ENCODE assay signal across 11 mouse cellular contexts in the genomic region with DNA sequence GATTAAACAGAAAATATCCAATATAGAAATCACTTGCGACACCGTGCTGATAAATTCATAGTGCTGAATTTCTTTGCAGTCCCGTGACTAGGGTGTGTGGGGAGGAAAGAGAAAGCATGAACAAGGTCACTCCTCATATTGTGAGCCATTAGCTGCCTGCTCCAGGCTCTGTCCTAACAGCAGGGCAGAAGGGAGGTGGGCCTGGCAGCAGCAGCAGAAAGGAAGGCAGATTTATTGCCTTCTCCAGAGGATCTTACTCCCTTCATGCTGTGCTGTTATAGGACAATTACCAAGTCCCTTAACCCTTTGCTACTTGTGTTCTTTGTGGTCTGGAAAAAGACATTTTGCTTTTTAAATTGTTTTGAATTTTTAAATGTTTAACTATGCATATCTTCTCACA.
A peak's percentile ranks its signal among the peaks of the same experiment; 100 is the strongest.
DNase-seq lines count a peak whose midpoint lies in the region; ATAC-seq and TF ChIP-seq lines count a peak whose summit lies in the region.
"Had no signal": no experiment of that assay in that cellular context is flagged by ENCODE, and none has a peak within 500 bp of the region (broad histone marks: within the 10 kb centered on the region; RNA-seq: fewer than 3 reads in every experiment).

No protein-coding gene starts in this region.

- WGBS in kidney, embryonic 15.5 days = 26% methylated on average over 3 of the region's 3 CpGs
- WGBS in hindbrain, embryonic 12.5 days = 59% methylated on average over 3 of the region's 3 CpGs
- WGBS in neural tube, embryonic 11.5 days = 20% methylated on average over 3 of the region's 3 CpGs
- 81% methylated on average over 3 of the region's 3 CpGs for WGBS in thymus, adult 2 months

- H3K4me1 ChIP-seq in kidney, embryonic 15.5 days = peaks cover 8% of the 10 kb centered on the region; the same call in 1 of the 2 replicates
- H3K4me1 ChIP-seq in hindbrain, embryonic 12.5 days = peaks cover 9% of the 10 kb centered on the region; the same call in 1 of the 2 replicates
- H3K4me1 ChIP-seq in neural tube, embryonic 11.5 days (ENCODE audit: control insufficient read depth, insufficient read depth, low read length) = peaks cover 12% of the 10 kb centered on the region
- no peaks in the 10 kb centered on the region for H3K4me1 ChIP-seq in thymus, adult 2 months (replicated peaks; ENCODE audit: control insufficient read depth, insufficient read depth, low read length)

- TF ChIP-seq CTCF in thymus, adult 2 months (IDR thresholded peaks at IDR 0.05; ENCODE audit: borderline replicate concordance, control insufficient read depth, extremely low read depth, insufficient read depth, low read length, poor library complexity) = no peak

- peak; percentile 94 for ATAC-seq in kidney, embryonic 15.5 days (replicated peaks; ENCODE audit: low FRiP score)
- ATAC-seq in hindbrain, embryonic 12.5 days (ENCODE audit: low FRiP score) = peak; percentile 78
- peak; percentile 94 for ATAC-seq in neural tube, embryonic 11.5 days (ENCODE audit: insufficient read depth, low FRiP score, low TSS enrichment)
- ATAC-seq: activated CD4-positive, CD25-positive, alpha-beta regulatory T cell, adult 4 months had no signal

- H3K9ac ChIP-seq in kidney, embryonic 15.5 days = no peak overlapping the region
- H3K9ac ChIP-seq in hindbrain, embryonic 12.5 days = no peak overlapping the region
- no peak overlapping the region for H3K9ac ChIP-seq in neural tube, embryonic 11.5 days (ENCODE audit: low read length)

- H3K9me3 ChIP-seq in kidney, embryonic 15.5 days (replicated peaks) = no peaks in the 10 kb centered on the region
- no peaks in the 10 kb centered on the region for H3K9me3 ChIP-seq in hindbrain, embryonic 12.5 days (replicated peaks)
- H3K9me3 ChIP-seq in neural tube, embryonic 11.5 days (ENCODE audit: control insufficient read depth, low read length) = no peaks in the 10 kb centered on the region

- no peak for TF ChIP-seq POLR2A in thymus, adult 2 months (IDR thresholded peaks at IDR 0.05; ENCODE audit: control insufficient read depth, extremely low read depth, insufficient read depth, low read length, poor library complexity)

- peak; percentile 4 for DNase-seq in adrenal gland, adult 2 months
- DNase-seq in adrenal gland, adult 8-10 months = no peak
- no peak for DNase-seq in kidney, postnatal 25 days
- peak; percentile 52 for DNase-seq in neural tube, embryonic 11.5 days (ENCODE audit: low spot score)
- no peak for DNase-seq in thymus, adult 2 months
- DNase-seq in thymus, postnatal 25 days = no peak
- DNase-seq: heart, postnatal 36 days had no signal

- H3K36me3 ChIP-seq in kidney, embryonic 15.5 days = no peaks in the 10 kb centered on the region
- no peaks in the 10 kb centered on the region for H3K36me3 ChIP-seq in hindbrain, embryonic 12.5 days
- no peaks in the 10 kb centered on the region for H3K36me3 ChIP-seq in neural tube, embryonic 11.5 days (ENCODE audit: control insufficient read depth, insufficient read depth, low read length)
- no peaks in the 10 kb centered on the region for H3K36me3 ChIP-seq in thymus, adult 2 months (ENCODE audit: control insufficient read depth, insufficient read depth, low read length)

- no peak overlapping the region for H3K27ac ChIP-seq in kidney, embryonic 15.5 days
- peak overlapping the region; percentile 5; the same call in 1 of the 2 replicates for H3K27ac ChIP-seq in hindbrain, embryonic 12.5 days
- H3K27ac ChIP-seq in neural tube, embryonic 11.5 days (ENCODE audit: low read depth, low read length) = 0 out of 2 replicates have a peak overlapping the region, but pooled peaks have one; percentile 27
- H3K27ac ChIP-seq in thymus, adult 2 months (ENCODE audit: control insufficient read depth, insufficient read depth, low read length) = no peak overlapping the region

- no peaks in the 10 kb centered on the region for H3K27me3 ChIP-seq in kidney, embryonic 15.5 days
- H3K27me3 ChIP-seq in hindbrain, embryonic 12.5 days = no peaks in the 10 kb centered on the region
- H3K27me3 ChIP-seq in neural tube, embryonic 11.5 days (ENCODE audit: control insufficient read depth, insufficient read depth, low read length) = no peaks in the 10 kb centered on the region
- H3K27me3 ChIP-seq in thymus, adult 2 months (ENCODE audit: control insufficient read depth, insufficient read depth, low read length) = no peaks in the 10 kb centered on the region

- no peak overlapping the region for H3K4me2 ChIP-seq in kidney, embryonic 15.5 days
- H3K4me2 ChIP-seq in hindbrain, embryonic 12.5 days (replicated peaks) = no peak overlapping the region
- H3K4me2 ChIP-seq in neural tube, embryonic 11.5 days (ENCODE audit: low read depth) = no peak overlapping the region

- H3K4me3 ChIP-seq in kidney, embryonic 15.5 days (replicated peaks) = no peak overlapping the region
- H3K4me3 ChIP-seq in hindbrain, embryonic 12.5 days = no peak overlapping the region
- H3K4me3 ChIP-seq in neural tube, embryonic 11.5 days (ENCODE audit: low read depth, low read length) = no peak overlapping the region
- no peak overlapping the region for H3K4me3 ChIP-seq in thymus, adult 2 months (ENCODE audit: control insufficient read depth, insufficient read depth, low read length)
- H3K4me3 ChIP-seq: myocyte had no signal

Comparison
In these comparisons a context has a peak if more than half of its experiments do, and no peak if none do; other contexts are left out.
1. DNase-seq: peak in adrenal gland, adult 2 months (single experiment) and neural tube, embryonic 11.5 days (single experiment); none in adrenal gland, adult 8-10 months (single experiment), kidney, postnatal 25 days (0 of 2), thymus, adult 2 months (single experiment) and thymus, postnatal 25 days (single experiment).
2. H3K27ac ChIP-seq: peak in hindbrain, embryonic 12.5 days (single experiment) and neural tube, embryonic 11.5 days (single experiment); none in kidney, embryonic 15.5 days (single experiment) and thymus, adult 2 months (single experiment).
3. Peak in every context shown above with its lines, with median percentiles within 50 percentile points of each other: ATAC-seq.